Comparison of ENCODE assay signal across 9 mouse cellular contexts in the genomic region with DNA sequence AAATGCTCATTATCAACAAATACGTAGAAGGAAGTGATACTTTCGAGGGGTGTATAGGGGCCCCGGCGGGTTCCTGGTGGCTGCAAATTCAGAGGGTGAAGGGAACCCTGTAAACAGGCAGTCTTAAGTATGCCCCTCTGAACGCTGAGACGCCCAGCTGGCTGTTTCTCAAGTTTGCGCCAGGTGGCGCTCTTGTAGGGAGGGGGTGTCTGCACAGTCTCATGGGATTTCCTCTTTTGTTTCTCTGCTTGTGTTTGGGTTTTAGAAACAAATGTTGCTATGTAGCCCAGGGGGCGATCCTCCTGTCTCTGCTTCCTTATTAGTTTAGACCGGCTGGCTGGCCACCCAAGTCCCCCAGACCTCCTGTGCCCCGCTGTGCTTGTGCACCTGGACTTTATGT. TPM values are rescaled to one million over a fixed set of nuclear protein-coding genes. Genes with fewer than 3 reads are reported as not detected.
DNase-seq lines count a peak whose midpoint lies in the region; TF ChIP-seq lines count a peak whose summit lies in the region.
"Had no signal": no experiment of that assay in that cellular context is flagged by ENCODE, and none has a peak within 500 bp of the region (broad histone marks: within the 10 kb centered on the region; RNA-seq: fewer than 3 reads in every experiment).

No protein-coding gene starts in this region.

- TF ChIP-seq POLR2A in embryonic fibroblast, embryonic 13.5 days (IDR thresholded peaks at IDR 0.05; ENCODE audit: low read depth, low read length) = no peak

- H3K36me3 ChIP-seq in limb, embryonic 10.5 days = no peaks in the 10 kb centered on the region

- intact Hi-C loops in heart, postnatal 14 days (cut with DNase I) = loop anchor here (1.0 to 2.0 kb wide), 3 partner anchors 73 to 186 kb away; no protein-coding TSS in a partner anchor

- no peak overlapping the region for H3K27ac ChIP-seq in embryonic fibroblast, embryonic 13.5 days (ENCODE audit: insufficient read depth, low read length)
- H3K27ac ChIP-seq in limb, embryonic 10.5 days = no peak overlapping the region

- 25% methylated on average over 11 of the region's 11 CpGs for whole genome bisulfite sequencing in limb, embryonic 10.5 days

- H3K9me3 ChIP-seq in limb, embryonic 10.5 days (replicated peaks) = no peaks in the 10 kb centered on the region

- no peaks in the 10 kb centered on the region for H3K4me1 ChIP-seq in embryonic fibroblast, embryonic 13.5 days (ENCODE audit: control insufficient read depth, insufficient read depth, low read length)
- H3K4me1 ChIP-seq in limb, embryonic 10.5 days = no peaks in the 10 kb centered on the region; the same call in 1 of the 2 replicates

- peaks cover 8% of the 10 kb centered on the region for H3K27me3 ChIP-seq in limb, embryonic 10.5 days (ENCODE audit: low read depth, poor library complexity, severe bottlenecking)

- no peak overlapping the region for H3K4me3 ChIP-seq in embryonic fibroblast, embryonic 13.5 days (ENCODE audit: insufficient read depth, low read length)
- no peak overlapping the region for H3K4me3 ChIP-seq in limb, embryonic 10.5 days
- H3K4me3 ChIP-seq: erythroblast, embryonic 14.5 days had no signal

- peak; percentile 16 for DNase-seq in kidney, adult 18-20 months
- no peak for DNase-seq in kidney, adult 11 months
- DNase-seq in T-cell, adult 2 months (ENCODE audit: low spot score) = peak; percentile 72
- peak; percentile 61 to 65 for DNase-seq in heart, postnatal 14 days
- peak; percentile 63 for DNase-seq in limb, embryonic 10.5 days (ENCODE audit: low spot score)
- peak; percentile 50 to 75 for DNase-seq in natural killer cell, adult 2 months (ENCODE audit: low spot score in 2 of 2)
- peak; percentile 42 to 49 for DNase-seq in thymus, adult 18-20 months

- 0 out of 2 replicates have a peak, but pooled peaks have one; percentile 22 for TF ChIP-seq CTCF in embryonic fibroblast, embryonic 13.5 days (IDR thresholded peaks at IDR 0.05; ENCODE audit: borderline replicate concordance, insufficient read depth, low read length)

RNA-seq across cellular contexts. Expression of a gene that starts 29.3 kb away (rescaled TPM):
- 12.8 and 16.9 TPM in 2 replicates for polyA plus RNA-seq in embryonic fibroblast, embryonic 13.5 days (2011; ENCODE audit: insufficient read length, low read depth, missing spikeins)
- total RNA-seq in heart, postnatal 14 days (2021) = 1 to 10 TPM; 6.3 to 7.8 TPM
- 20.5 and 22.0 TPM in 2 replicates for polyA plus RNA-seq in limb, embryonic 10.5 days (2016; fragmentation: Nextera tagmentation; extraction: Ambion mirVana)

RNA-seq across cellular contexts. Expression of a gene that starts 31.6 kb away (rescaled TPM):
- polyA plus RNA-seq in embryonic fibroblast, embryonic 13.5 days (2011; ENCODE audit: insufficient read length, low read depth, missing spikeins) = 26.7 and 27.6 TPM in 2 replicates
- total RNA-seq in heart, postnatal 14 days (2021) = 1 to 10 TPM; 5.4 to 7.5 TPM
- polyA plus RNA-seq in limb, embryonic 10.5 days (2016; fragmentation: Nextera tagmentation; extraction: Ambion mirVana) = 38.3 and 43.5 TPM in 2 replicates

RNA-seq across cellular contexts. Expression of a gene that starts 48.8 kb away (rescaled TPM):
- 0.89 and 0.90 TPM in 2 replicates for polyA plus RNA-seq in embryonic fibroblast, embryonic 13.5 days (2011; ENCODE audit: insufficient read length, low read depth, missing spikeins)
- total RNA-seq in heart, postnatal 14 days (2021) = 1 to 10 TPM; 1.1 to 2.0 TPM
- polyA plus RNA-seq in limb, embryonic 10.5 days (2016; fragmentation: Nextera tagmentation; extraction: Ambion mirVana) = 0.10 and 0.23 TPM in 2 replicates
- polyA plus RNA-seq: erythroblast, embryonic 14.5 days had no signal
